Mouse (Mus musculus) E14TG2a.4 (cell line): ENCODE measurements around the gene Cwf19l1.

Experiments used
- NANOG ChIP-seq: IDR thresholded peaks from 2 replicates; pipeline ENCODE4 v1.6.1; 2014; ENCODE audit warnings: borderline replicate concordance, low read length, mixed read lengths
- POU5F1 ChIP-seq: IDR thresholded peaks from 2 replicates; pipeline ENCODE4 v1.6.1; 2014; ENCODE audit warnings: low read length, borderline replicate concordance

- TF ChIP-seq POU5F1 (no peak), NANOG (no peak)
Measured at GRCm38 (mm10) chr19:44064734-44065133, 70.9 kb downstream of the Cwf19l1 start.
